8 mouse cellular contexts compared by ENCODE assay signal in the genomic region with DNA sequence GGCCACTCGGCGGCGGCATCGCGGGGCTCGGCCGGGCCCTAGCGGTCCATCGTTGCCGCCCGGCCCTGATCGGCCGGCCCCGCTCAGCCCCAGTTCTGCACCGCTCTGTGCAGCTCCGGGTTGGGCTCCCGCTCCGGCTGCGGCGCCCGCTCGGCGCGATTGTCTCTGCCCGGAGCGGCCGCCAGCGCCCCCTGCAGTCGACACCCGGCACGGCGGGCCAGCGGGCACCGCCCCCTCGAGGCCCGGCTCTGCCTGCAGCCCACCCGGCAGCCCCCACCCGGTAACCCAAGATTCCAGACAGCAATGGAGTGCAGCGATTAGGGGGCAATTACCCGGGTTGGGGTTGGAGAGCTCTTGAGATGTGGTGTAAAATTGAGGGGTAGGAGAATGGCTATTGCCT. TPM values are rescaled to one million over a fixed set of nuclear protein-coding genes. Genes with fewer than 3 reads are reported as not detected.
DNase-seq lines count a peak whose midpoint lies in the region.

Gene Fam171a2 (minus strand): TSS at position 186 of the 400 bp plus-strand sequence.

- peak within 1 kb of the TSS; percentile 99 for H3K27ac ChIP-seq in hindbrain, embryonic 10.5 days

- peaks cover 58% of the 10 kb centered on the region for H3K4me1 ChIP-seq in hindbrain, embryonic 10.5 days (replicated peaks)

- peaks cover 17% of the 10 kb centered on the region for H3K36me3 ChIP-seq in hindbrain, embryonic 10.5 days

- DNase-seq in layer of hippocampus, adult 11-12 months (ENCODE audit: low spot score): peak; percentile 70
- no peak for DNase-seq in layer of hippocampus, adult 9-10 months (ENCODE audit: low spot score)
- peak; percentile 84 for DNase-seq in cerebellum, adult 9-11 months
- peak; percentile 83 for DNase-seq in forelimb bud, embryonic 11.5 days (ENCODE audit: low read depth, low spot score)
- peak; percentile 91 for DNase-seq in hindbrain, embryonic 10.5 days (ENCODE audit: low spot score)
- DNase-seq in left cerebral cortex, adult 8-10 months (ENCODE audit: low spot score in 2 of 2): peak; percentile 50 to 79
- peak; percentile 88 to 89 for DNase-seq in lung, postnatal 4 days
- peak; percentile 84 for DNase-seq in right cerebral cortex, postnatal 25 days

- no peaks in the 10 kb centered on the region for H3K9me3 ChIP-seq in hindbrain, embryonic 10.5 days

- peaks cover 56% of the 10 kb centered on the region for H3K27me3 ChIP-seq in hindbrain, embryonic 10.5 days (ENCODE audit: insufficient read depth, poor library complexity, severe bottlenecking)

- under 1% methylated on average over 40 of the region's 40 CpGs for WGBS in hindbrain, embryonic 10.5 days

- H3K4me3 ChIP-seq in hindbrain, embryonic 10.5 days: peak within 1 kb of the TSS; percentile 94

RNA-seq across cellular contexts. Expression of gene Fam171a2, which starts in this region (rescaled TPM):
- 5.2 and 8.3 TPM in 2 replicates for polyA plus RNA-seq in hindbrain, embryonic 10.5 days (2016; fragmentation: Nextera tagmentation; extraction: Ambion mirVana)
- total RNA-seq in left cerebral cortex, adult 8-10 months (2022): 100 to 1,000 TPM in 2 of 4 experiments, 10 to 100 TPM in 2; 88.3 to 104 (median 96.8) TPM
